Mouse (Mus musculus) embryo, embryonic 11.5 days (tissue): ENCODE data around the gene Pla2g4d.
"Not testable (repeated sequence)": the region's sequence is repeated elsewhere in the genome, so short reads cannot be mapped to it uniquely, and the experiment has no call there.

Experiments used
- DNase-seq: peaks from one replicate; pipeline ENCODE4 v3.0.0-alpha.2; 2012; ENCODE audit warnings: low read depth, low spot score

The Pla2g4d gene

DNA sequence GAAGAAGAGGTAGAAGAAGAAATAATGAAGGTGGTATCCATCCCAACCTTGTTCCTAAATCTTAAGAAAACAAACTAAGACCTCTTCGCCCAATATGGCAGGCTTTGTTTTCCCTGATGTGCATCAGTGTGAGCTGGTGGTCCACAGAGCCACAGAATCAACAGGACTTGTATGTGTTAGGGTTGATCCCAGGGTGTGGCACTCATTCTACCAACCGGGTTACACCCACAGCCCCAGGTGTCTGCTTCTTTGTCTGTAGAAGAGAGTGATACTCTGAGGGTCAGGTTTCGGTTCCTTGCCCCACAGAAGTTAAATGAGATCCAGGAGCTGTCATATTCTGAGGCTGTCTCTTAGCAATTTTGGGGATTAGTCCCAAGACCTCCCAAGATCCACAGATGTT, 27.7 kb downstream of the Pla2g4d start:
- no peak for DNase-seq

DNA sequence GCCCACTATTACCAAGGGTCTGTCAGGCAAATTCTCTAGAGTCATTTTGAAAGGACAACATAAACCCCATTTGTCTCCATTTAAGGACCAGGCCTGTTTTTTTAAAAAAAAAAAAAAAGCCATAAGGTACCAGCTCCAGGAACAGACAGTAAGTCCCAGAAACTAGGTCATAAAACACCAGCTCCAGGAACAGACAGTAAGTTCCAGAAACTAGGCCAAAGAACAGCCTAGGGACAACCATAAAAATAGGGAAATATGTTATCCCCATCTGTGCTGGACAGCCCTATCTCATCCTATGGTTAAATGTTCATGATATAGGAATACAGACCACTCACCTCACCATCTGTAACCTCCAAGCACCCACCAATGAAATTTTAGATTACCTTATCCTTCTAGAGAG, 32.7 kb downstream of the Pla2g4d start:
- DNase-seq, result no peak

DNA sequence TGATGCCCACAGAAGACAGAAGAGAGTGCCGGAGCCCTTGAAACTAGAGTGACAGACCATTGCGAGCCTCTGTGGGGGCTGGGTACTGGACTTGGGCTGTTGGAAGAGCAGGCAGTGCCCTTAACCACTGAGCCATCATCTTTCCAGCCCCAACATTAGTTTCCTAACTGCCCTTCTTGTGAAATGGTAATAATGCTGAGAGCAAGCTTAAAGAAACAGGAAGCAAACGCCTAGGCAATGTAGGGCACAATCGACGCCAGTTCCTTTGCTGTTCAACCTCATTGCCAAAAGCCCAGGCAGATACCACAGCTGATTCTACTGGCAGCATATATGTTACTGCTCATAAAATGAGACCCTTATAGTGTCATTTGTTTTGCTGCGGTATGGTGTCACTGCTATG, 36.4 kb downstream of the Pla2g4d start:
- no peak for DNase-seq

DNA sequence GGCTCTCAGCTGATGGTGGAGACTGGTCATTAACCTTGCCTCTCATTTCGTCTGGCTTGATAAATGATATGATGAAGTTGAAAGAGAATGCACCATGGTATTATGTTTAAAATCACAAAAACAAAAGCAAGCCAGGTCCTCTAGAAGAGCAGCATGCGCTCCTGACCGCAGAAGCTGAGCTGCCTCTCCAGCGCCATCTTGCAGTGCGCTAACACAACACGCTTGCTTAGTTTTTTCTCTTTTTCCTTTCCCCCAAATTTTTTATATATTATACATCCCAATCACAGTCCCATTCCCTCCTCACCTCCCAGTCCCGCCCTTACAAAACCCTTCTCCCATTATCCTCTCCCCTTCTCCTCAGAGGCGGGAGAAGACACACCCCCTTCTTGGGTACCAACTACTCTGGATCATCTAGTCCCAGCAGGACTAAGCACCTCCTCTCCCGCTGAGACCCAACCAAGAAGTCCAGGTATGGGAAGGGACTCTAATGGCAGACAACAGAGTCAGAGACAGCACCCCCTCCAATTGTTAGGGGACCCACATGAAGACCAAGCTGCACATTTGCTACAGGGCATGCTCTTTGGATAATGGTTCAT, 43.5 kb downstream of the Pla2g4d start:
- no peak for DNase-seq

DNA sequence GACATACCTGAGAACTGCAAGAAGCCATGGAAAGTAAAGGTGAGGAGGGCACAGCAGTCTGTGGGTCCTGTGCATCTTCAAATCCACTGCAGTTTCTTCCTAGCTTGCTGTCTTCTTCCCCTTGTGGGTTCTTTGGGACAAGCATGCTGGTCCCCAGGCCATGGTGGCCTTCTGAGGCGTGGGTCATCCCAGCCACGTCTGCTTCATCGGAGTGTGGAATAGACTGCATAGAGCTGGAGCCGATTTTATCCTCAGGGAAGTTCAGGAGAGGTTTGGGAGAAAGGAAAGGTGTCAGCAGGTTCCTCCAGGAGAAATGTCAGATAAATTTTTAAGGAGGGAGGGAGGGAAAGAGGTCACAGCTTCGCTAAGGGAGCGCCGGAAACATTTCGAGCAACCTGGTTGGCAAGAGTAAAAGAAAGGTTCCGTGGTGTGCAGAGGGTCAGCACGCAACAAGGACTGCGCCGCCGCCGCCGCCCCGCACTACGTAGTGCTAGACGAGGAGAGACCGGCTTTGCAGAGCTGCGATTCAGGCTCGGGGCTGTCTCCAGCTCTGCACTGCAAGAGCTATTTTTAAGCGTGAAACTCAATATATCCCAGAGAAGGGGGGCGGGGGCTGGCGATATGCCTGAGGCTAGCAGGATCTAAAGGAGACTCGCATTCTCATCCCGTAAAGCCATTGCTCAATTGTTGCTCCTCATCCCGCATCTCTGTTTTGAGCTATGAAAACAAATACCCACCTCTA, 44.1 kb downstream of the Pla2g4d start, which contains the start of gene Pla2g4e:
TSS of gene Pla2g4e (minus strand) at position 657 of the 742 bp plus-strand sequence.
- DNase-seq, result no peak

DNA sequence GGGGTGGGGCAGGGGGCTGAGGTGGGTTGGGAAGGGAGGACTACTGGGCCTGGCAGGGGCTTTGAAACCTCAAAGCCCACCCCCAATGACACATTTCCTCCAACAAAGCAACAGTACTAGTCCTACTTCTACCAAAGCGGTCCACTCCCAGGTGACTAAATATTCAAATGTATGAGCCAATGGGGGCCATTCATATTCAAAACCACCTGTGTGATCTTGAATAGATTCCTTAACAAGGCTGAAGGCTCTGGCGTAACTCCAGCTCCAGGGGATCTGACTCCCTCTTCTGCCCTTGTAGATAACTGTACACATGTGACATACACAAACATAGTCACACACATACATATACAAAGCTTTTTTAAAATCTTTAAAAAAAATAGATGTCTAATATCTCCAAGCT, 45.0 kb downstream of the Pla2g4d start:
- no peak for DNase-seq

DNA sequence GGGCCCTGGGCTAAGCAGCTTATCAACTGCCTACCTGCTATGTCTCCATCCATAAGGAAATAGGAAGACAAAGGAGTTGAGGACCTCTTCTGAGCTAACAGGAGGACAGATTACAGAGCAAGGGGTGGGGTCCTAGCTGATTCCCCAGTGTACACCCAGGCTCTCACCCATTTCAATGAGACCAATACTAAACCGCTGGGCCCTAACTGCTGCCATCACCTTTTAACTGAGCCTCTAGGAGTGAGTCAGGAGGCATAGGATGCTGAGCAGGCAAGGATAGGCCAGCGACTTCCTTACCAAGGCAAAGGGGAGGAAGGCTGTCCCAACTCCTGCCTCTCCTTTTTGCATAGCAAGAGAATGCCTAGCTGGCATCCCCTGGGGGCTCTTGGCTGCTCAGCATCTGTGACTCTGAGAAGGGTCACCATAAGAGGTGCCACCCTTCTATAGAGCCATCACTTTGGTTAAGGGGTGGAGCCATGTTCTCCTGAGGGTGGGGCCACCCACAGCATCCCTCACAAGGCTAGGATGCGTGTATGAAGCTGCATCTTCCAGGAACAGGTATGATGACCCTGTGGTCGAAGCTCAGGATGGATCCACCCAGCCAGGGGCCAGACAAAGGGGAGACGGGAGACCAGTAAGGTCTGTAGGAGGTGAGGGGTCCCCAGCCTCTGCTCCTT, 46.1 kb downstream of the Pla2g4d start:
- DNase-seq, result no peak

DNA sequence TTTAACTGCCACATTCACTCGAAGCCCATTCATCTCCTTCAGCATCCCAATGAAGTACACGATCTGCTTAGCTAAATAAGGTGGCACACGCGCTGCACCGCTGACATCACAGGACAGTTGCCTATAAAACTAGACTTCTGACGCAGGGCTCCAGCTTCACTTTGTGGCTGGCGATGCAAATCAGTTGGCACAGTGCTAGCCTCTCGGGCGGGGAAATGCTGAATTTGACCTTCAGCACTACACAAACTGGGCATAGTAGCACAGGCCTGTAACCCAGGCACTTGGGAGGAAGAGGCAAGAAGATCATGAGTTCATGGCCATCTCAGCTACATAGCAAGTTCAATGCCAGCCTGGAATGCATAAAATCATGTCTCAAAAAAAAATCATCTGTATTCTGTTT, 50.3 kb downstream of the Pla2g4d start:
- not testable (repeated sequence) for DNase-seq

DNA sequence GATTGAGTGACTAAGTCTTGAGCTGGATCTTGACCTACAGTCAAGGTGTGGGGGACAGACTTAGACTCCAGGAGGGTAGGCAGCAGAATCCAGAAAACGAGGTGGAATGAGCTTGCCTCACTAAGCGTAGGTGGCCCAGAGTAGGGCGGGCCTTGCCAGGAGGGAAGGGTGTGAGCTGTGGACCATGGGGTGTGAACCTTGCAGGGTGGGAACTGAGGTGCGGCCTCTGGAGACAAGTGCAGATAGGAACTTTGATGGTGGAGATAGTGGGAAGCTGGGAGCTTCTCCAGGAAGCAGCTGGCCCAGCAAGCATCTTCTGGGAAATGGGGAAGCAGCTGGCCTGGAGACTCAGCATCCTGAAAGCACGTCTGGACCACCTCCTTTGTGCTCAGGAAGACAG, 51.2 kb downstream of the Pla2g4d start:
- no peak for DNase-seq

DNA sequence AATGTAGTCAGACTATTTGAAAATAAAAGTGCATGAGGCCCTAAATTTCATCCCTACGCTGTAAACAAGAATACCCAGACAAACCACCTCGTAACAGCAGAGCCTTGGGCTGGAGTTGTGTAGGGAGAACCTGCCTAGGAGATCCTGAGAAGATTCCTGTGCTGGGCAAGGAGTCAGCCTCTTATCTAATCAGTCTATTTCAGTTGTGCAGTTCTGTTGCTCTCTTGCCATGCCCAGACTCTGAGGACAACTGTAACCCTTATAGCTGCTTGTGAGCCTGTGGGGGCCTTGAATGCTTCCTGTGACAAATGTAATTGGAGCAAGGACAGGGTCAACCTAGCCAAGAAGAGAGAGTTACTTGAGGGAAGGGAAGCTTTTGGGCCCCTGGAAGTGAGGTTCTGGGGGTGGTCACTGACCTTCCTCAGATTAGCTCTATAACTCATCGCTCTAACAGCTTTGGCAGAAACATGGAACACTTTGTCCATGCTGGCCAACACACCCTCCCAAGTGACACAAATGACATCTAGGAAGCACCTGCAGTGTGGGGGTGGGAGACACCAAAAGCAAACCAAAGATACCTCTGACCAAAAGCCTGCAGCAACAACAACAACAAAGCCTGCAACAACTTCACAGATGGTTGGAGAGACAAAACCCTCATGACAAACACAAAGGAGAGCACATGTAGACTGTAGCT, 52.9 kb downstream of the Pla2g4d start:
- no peak for DNase-seq

DNA sequence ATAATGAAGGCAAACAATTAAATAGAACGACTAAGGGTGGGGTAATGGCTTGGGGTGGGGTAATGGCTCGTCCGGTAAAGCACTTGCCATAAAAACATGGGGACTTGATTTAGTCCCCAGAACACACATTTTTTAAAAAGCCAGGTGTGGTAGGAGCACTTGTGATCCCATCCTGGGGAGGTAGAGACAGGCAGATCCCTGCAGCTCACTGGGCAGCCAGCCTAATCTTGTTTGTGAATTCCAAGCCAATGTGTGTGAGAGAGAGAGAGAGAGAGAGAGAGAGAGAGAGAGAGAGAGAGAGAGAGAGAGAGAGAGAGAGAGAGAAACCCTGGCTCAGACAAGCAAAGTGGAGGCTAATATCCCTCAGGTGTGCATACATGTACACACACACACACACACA, 53.6 kb downstream of the Pla2g4d start:
- DNase-seq, result no peak

DNA sequence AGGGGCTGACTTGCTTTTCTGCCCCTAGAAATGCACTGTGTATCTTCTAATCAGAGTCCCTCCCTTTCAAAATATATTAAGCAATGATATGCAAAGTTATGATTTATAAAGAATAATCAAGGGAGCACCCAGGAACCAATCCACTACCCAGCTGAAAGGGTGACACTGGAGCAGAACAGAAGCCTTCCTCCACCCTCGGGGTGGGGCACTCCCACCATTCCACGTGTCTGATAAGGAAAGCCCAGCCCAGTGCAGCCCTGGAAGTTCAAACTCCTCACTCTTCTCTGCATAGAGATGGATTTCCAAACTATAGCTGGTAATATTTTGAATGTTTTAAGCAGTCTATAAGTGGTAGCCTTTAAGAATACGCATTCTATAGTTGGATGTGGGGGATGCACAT, 57.4 kb downstream of the Pla2g4d start:
- DNase-seq, result no peak
